Mouse (Mus musculus): ENCODE results near the gene Smim15.

Smim15 gene

GRCm38 (mm10) chr13:108044222-108044941 lies at the start of gene Smim15:
Gene Smim15, plus strand, starts transcription at chr13:108044446.
- peak; percentile 90 for DNase-seq

DNA sequence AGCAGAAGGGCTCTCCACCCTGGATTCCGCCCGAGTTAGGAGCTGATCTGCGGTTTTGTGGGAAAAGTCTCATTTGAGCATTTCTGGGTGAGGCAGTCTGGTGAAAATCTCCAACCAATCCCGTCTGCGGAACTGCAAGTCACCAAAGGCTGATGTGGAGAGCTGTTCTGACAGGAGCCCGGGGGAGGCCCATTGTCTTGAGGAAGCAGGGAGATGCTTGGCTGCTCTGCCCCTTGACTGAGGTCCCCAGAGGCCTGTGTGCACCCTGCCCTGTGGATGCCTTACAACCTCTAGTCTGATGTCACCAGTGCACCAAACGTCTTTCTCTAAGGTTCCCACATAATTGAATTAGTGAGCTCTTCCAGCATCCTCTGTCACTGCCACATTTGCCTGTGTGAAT lies 49.0 kb upstream of the Smim15 start:
- no peak for DNase-seq

- no peak for DNase-seq
Observed at GRCm38 (mm10) chr13:107996301-107996700, 47.9 kb upstream of the Smim15 start.

DNA sequence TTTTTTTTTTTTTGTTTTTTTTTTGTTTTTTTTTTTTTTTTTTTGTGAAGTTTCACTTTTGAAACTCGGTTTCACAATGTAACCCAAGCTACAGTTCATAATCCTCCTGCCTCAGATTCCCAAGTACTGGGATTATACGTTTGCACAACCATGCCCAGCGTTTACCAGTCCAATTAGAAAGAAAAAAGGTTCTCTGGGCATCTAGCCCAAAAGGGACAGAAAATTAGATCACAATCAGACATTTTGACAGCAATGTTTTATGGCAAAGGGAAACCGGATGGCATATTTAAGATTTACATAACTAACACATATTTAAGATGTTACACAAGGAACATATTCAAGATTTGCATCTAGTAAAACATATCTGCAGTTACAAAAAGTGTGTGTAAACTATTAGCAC lies 36.4 kb upstream of the Smim15 start:
- no peak for DNase-seq

GRCm38 (mm10) chr13:108013110-108013509 lies 31.1 kb upstream of the Smim15 start:
- no peak for DNase-seq

GRCm38 (mm10) chr13:108013839-108014238 lies 30.4 kb upstream of the Smim15 start:
- DNase-seq: no peak

- no peak for DNase-seq
Observed at GRCm38 (mm10) chr13:108015166-108015565, 29.1 kb upstream of the Smim15 start.

DNA sequence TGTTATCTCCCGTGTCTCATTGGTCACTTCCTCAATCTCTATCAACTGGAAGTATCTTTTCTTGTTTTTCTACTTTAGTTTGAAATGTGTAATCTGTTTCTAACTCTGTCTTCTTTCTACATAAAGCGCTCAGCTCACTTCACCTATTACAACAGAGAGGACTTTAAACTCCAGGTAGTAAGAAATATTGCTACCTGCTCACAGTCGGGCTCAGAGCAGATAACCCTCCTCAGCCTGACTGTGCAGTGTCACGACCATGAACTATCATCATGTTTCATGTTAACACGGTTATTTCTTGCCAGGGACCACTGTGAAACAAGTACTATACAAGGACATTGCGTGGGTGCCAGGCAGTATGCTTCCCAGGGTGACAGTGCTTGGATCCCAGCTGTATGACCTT lies 26.9 kb upstream of the Smim15 start:
- no peak for DNase-seq

DNA sequence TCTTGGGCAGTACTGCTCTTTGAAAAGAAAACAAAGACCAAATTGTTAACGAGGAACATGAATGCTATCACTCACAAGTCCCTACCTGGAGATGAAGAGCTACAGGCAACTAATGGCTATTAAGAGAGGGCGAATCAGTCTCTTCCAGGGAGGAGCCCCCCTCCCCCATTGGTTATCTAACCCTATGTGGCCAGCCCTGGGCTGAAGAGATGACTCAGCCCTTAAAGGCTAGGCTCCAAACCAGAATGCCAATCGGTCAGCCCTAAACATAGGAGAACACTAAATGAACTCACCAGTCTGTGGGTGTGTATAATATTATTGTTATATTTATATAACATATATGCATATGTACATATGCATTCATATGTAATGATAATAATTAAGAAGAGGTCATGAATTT lies 18.4 kb upstream of the Smim15 start:
- DNase-seq: no peak

- DNase-seq: no peak
Observed at GRCm38 (mm10) chr13:108032789-108033188, 11.5 kb upstream of the Smim15 start.

- no peak for DNase-seq
Observed at GRCm38 (mm10) chr13:108039375-108039774, 4.9 kb upstream of the Smim15 start.

DNA sequence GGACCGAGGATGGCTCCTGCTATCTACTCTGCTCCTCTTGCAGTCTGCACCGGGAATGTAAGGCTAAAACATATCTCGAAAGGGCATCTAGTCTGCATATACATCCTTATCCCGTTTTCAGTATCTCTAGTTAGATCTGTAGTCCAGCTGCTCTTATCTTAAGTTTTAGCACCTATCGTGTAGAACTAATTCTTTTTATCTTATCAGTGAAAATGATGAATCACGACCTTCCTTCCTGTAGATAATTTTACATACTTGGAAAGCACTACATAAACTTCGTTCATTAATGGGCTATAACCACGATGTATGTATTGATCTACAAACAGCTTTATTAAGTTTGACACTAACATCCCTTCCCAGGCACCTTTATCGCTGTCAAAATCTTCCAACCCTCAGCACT lies 4.3 kb upstream of the Smim15 start:
- no peak for DNase-seq

DNA sequence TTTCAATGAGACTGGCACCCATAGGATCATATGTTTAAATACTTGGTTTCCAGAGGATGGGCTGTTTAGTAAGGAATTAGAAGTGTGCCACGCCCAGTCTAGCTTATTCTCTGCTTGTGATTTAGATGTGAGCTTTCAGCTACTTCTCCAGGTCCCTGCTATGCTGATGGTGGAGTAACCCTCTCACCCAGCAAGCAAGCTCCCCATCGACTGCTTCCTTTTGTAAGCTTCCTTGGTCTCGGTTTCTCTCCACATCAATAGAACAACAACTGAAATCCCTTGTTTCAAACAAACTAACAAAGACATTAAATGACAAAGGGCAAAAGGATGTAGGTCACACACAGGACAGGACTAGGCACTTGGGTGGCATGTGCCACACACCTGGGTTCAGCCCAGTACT lies 3.8 kb upstream of the Smim15 start:
- no peak for DNase-seq

GRCm38 (mm10) chr13:108041358-108041757 lies 2.9 kb upstream of the Smim15 start:
- DNase-seq: peak; percentile 59 to 70

DNA sequence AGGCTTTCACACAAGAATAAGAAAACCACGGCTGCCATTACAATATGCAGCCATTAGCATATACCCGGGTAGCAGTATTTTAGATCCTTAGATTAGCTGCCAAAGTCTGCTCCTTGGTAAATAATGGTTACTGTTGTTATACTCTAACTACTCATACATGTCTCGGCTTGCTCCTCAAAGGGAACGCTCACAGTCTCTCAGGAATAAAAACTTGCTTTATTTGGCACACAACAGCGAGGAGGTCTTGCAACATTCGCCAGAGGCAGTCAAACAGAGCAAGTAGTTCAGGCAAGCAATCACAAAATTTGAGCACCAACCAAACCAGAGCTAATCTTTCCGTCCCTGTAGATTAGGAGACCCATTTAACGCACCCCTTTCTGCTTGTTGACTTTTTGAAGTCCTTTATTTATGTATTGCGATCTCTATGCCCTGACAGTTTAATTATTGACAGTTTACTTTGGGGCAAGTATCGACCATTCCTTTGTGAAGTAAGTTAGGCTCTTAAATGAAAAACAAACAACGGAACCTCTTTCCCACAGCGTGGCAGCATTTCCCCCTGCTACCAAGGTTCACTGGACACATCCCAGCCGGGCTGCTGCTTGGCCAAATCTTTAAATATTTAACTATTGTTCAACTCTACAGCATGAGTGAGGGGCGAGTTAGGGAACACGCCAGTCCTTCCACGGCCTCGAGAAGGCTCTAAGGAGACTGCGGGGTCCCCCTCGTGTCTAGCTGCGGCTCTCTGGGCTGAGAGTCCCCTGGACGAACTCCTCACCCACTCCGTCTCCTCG lies 620 bp upstream of the Smim15 start:
- DNase-seq: peak in 1 of 2 experiments; percentile 22

DNA sequence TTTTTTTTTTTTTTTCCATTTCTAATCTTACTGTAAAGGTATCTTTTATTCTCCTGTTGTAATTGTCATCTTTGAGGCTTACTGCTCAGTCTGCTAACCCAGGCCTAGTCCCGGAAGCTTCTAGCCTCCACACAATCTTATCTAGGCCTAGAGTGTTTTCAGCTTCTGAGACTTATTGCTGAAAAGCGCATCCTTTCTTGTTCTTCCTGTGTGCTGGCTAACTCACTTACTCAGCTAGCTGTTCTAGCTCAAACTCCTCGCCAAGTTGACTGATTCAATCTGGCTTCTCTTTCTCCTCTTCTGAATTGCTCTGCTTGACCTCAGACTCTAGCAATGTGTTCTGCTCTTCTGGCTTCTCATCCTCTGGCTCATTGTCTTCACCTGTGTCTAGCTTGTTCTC lies 1.4 kb downstream of the Smim15 start:
- DNase-seq: no peak

DNA sequence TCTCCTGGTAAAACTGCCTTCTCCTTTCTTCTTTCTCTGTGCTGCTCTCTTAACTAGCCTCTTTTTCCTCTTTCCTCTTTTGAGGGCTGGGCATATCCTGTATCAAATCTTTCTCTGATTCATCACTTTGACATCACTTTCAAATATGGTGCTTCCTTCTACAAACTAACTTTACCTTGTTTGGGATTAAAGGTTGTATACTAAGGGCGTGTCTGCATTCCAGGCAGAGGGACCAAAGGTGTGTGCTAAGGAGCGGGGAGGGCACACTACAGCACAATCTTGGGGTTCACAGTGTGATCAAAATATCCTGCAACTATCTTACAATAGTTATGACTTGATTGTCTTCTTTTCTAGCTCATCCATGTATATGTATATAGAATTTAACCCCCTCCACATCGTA lies 1.8 kb downstream of the Smim15 start:
- no peak for DNase-seq

DNA sequence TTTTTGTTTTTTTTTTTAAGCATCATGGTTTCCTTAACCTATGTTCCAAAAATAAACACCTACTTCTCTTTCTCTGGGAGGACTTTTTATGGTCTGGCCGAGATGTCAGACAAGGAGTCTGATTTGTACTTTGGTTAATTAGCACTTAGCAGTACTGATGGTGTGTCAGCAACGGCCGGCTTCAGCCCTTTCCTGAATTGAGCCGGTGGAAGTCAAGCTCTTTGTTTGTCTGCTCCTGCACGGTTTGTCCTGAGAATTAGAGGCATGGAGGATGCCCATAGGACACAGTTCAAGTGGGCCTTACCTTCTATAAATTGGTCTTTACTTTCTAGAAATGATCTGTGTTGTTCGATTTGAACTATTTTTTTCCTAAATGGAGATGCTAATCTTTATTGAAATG lies 2.6 kb downstream of the Smim15 start:
- DNase-seq: no peak

- no peak for DNase-seq
Observed at GRCm38 (mm10) chr13:108047364-108047763, 3.1 kb downstream of the Smim15 start.

- no peak for DNase-seq
Observed at GRCm38 (mm10) chr13:108056896-108057295, 12.7 kb downstream of the Smim15 start.

GRCm38 (mm10) chr13:108060286-108060885 lies 16.1 kb downstream of the Smim15 start:
- DNase-seq: no peak

DNA sequence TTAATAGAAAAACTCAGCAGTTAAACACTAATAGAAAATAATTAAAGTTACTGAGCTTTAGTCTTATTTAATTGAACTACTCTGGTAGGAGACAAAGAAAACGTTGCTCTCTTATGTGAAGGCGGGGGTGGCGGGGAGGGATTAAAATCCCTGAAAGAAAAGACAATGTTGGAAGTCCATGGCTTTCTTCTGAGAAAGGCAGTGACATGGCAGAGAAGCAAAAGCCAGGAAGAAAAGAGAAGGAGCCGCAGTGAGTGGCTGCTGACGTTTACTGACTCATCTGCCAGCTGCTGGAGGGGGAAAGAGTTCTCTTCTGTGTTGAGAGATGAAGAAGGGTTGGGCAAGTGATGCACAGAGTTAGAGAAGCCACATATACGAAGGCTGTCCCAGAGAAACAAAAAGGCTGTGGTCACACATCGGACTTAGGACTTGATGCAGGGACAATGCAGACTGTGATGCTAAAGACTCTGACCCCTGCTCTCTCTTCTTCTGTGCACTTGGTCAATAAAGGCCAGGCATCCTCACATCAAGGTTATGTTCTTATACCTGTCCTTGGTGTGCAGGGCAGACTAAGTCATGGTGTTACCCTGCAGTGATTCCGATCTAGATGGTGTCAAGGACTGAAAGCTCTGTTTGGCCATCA lies 16.8 kb downstream of the Smim15 start:
- no peak for DNase-seq

DNA sequence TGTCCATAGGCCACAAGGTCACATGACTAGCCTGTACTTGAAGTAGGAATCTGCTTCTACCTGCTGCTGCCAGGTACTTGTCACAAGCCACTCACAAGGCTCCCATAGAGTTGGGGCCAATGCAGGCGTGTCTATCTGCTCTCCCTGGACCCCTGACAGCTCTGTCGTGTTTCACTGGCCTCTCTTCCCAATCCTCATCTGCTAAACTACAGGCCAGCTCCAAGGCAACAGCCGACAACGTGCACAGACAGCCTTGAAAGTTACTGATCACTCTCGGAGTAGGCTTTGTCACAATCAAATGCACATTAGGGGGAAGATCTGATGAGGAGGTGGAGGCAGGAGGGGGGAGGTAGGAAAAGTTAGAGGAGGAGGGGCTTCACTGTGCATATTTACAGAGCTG lies 18.7 kb downstream of the Smim15 start:
- DNase-seq: no peak
